Mouse (Mus musculus): Measurements from ENCODE around the gene Krt18. TPM values are rescaled to one million over a fixed set of nuclear protein-coding genes. Genes with fewer than 3 reads are reported as not detected.
"Not testable (repeated sequence)": the region's sequence is repeated elsewhere in the genome, so short reads cannot be mapped to it uniquely, and the experiment has no call there.

Gene Krt18
- polyA plus RNA-seq, 1 experiment from 2014 or later: 10.4 TPM

GRCm38 (mm10) chr15:102074876-102075585 lies 47.1 kb downstream of the Krt18 start:
- 18% methylated on average over 11 of the region's 11 CpGs for whole genome bisulfite sequencing
- peak overlapping the region; percentile 76 for H3K4me2 ChIP-seq
- peak overlapping the region; percentile 84 for H3K4me3 ChIP-seq
- H3K36me3 ChIP-seq: no peaks in the 10 kb centered on the region
- peaks cover 27% of the 10 kb centered on the region for H3K4me1 ChIP-seq (replicated peaks)
- no peaks in the 10 kb centered on the region for H3K27me3 ChIP-seq
- no peak for ATAC-seq (ENCODE audit: low FRiP score, low read depth)
- H3K9me3 ChIP-seq: no peaks in the 10 kb centered on the region
- peak overlapping the region; percentile 95 for H3K27ac ChIP-seq (replicated peaks)
- H3K9ac ChIP-seq: peak overlapping the region; percentile 93

GRCm38 (mm10) chr15:102077111-102077677 lies 49.2 kb downstream of the Krt18 start:
- H3K9me3 ChIP-seq: no peaks in the 10 kb centered on the region
- no peak for ATAC-seq (ENCODE audit: low FRiP score, low read depth)
- no peak overlapping the region for H3K4me3 ChIP-seq
- H3K27ac ChIP-seq (replicated peaks): no peak overlapping the region
- 89% methylated on average over 2 of the region's 2 CpGs for WGBS
- peaks cover 1% of the 10 kb centered on the region; the same call in 1 of the 2 replicates for H3K36me3 ChIP-seq
- H3K27me3 ChIP-seq: no peaks in the 10 kb centered on the region
- H3K9ac ChIP-seq: no peak overlapping the region
- no peak overlapping the region for H3K4me2 ChIP-seq
- peaks cover 31% of the 10 kb centered on the region for H3K4me1 ChIP-seq (replicated peaks)

GRCm38 (mm10) chr15:102079221-102079620 lies 51.2 kb downstream of the Krt18 start:
- Histone ChIP-seq H3K27me3 (no peaks in the 10 kb centered on the region), H3K36me3 (peaks cover 16% of the 10 kb centered on the region), H3K4me3 (no peak overlapping the region), H3K9ac (no peak overlapping the region), H3K9me3 (no peaks in the 10 kb centered on the region), H3K4me1 (replicated peaks) (peaks cover 25% of the 10 kb centered on the region), H3K27ac (replicated peaks) (no peak overlapping the region), H3K4me2 (no peak overlapping the region)
- no peak for ATAC-seq (ENCODE audit: low FRiP score, low read depth)
- 81% methylated on average over 4 of the region's 4 CpGs for WGBS

- WGBS: 80% methylated on average over 8 of the region's 8 CpGs
- H3K9ac ChIP-seq; H3K4me2 ChIP-seq; H3K27me3 ChIP-seq; H3K27ac ChIP-seq (replicated peaks); H3K9me3 ChIP-seq; ATAC-seq (ENCODE audit: low FRiP score, low read depth); H3K4me3 ChIP-seq: not testable (repeated sequence)
- Histone ChIP-seq H3K36me3 (peaks cover 23% of the 10 kb centered on the region), H3K4me1 (replicated peaks) (peaks cover 20% of the 10 kb centered on the region)
These were observed 51.9 kb downstream of the Krt18 start for GRCm38 (mm10) chr15:102079924-102080323.

- Histone ChIP-seq H3K4me3 (no peak overlapping the region), H3K36me3 (peaks cover 26% of the 10 kb centered on the region), H3K27ac (replicated peaks) (no peak overlapping the region), H3K27me3 (no peaks in the 10 kb centered on the region), H3K4me1 (replicated peaks) (peaks cover 15% of the 10 kb centered on the region), H3K9ac (no peak overlapping the region), H3K4me2 (no peak overlapping the region), H3K9me3 (no peaks in the 10 kb centered on the region)
- no peak for ATAC-seq (ENCODE audit: low FRiP score, low read depth)
- WGBS: 67% methylated on average over 2 of the region's 2 CpGs
These were observed 52.4 kb downstream of the Krt18 start for GRCm38 (mm10) chr15:102080429-102080828.

Other genes starting within 250 kb of the Krt18 start
- 0.16 and 0.27 TPM in 2 replicates for gene Krt72, start 241.7 kb upstream of the Krt18 start, polyA plus RNA-seq (2015; fragmentation: Nextera tagmentation; extraction: Ambion mirVana)
- 1.3 and 3.3 TPM in 2 replicates for gene Krt73, start 225.8 kb upstream of the Krt18 start, polyA plus RNA-seq (2015; fragmentation: Nextera tagmentation; extraction: Ambion mirVana)
- 0.05 TPM in 1 of 2 replicates, not detected in the other for gene Krt2, start 210.0 kb upstream of the Krt18 start, polyA plus RNA-seq (2015; fragmentation: Nextera tagmentation; extraction: Ambion mirVana)
- 15.9 and 19.3 TPM in 2 replicates for gene Krt1, start 177.4 kb upstream of the Krt18 start, polyA plus RNA-seq (2015; fragmentation: Nextera tagmentation; extraction: Ambion mirVana)
- gene Krt77, start 158.5 kb upstream of the Krt18 start, polyA plus RNA-seq (2015; fragmentation: Nextera tagmentation; extraction: Ambion mirVana): 0.35 and 0.47 TPM in 2 replicates
- gene Krt76, start 135.3 kb upstream of the Krt18 start, polyA plus RNA-seq (2015; fragmentation: Nextera tagmentation; extraction: Ambion mirVana): not detected in 2 replicates
- gene Krt4, start 103.4 kb upstream of the Krt18 start, polyA plus RNA-seq (2015; fragmentation: Nextera tagmentation; extraction: Ambion mirVana): 0.07 and 0.40 TPM in 2 replicates
- 0.41 and 0.70 TPM in 2 replicates for gene Krt79, start 87.9 kb upstream of the Krt18 start, polyA plus RNA-seq (2015; fragmentation: Nextera tagmentation; extraction: Ambion mirVana)
- gene Krt78, start 73.9 kb upstream of the Krt18 start, polyA plus RNA-seq (2015; fragmentation: Nextera tagmentation; extraction: Ambion mirVana): not detected in 2 replicates
- gene Krt8, start 23.7 kb upstream of the Krt18 start, polyA plus RNA-seq (2015; fragmentation: Nextera tagmentation; extraction: Ambion mirVana): 3.1 and 4.6 TPM in 2 replicates
- gene Eif4b, start 45.6 kb downstream of the Krt18 start, polyA plus RNA-seq (2015; fragmentation: Nextera tagmentation; extraction: Ambion mirVana): 77.1 and 79.3 TPM in 2 replicates
- 9.2 and 9.8 TPM in 2 replicates for gene Tns2, start 72.2 kb downstream of the Krt18 start, polyA plus RNA-seq (2015; fragmentation: Nextera tagmentation; extraction: Ambion mirVana)
- 87.9 and 93.5 TPM in 2 replicates for gene Spryd3, start 108.1 kb downstream of the Krt18 start, polyA plus RNA-seq (2015; fragmentation: Nextera tagmentation; extraction: Ambion mirVana)
- gene Igfbp6, start 116.2 kb downstream of the Krt18 start, polyA plus RNA-seq (2015; fragmentation: Nextera tagmentation; extraction: Ambion mirVana): 3.3 and 5.6 TPM in 2 replicates
- 0.06 and 0.09 TPM in 2 replicates for gene Soat2, start 122.3 kb downstream of the Krt18 start, polyA plus RNA-seq (2015; fragmentation: Nextera tagmentation; extraction: Ambion mirVana)
- gene Zfp740, start 175.1 kb downstream of the Krt18 start, polyA plus RNA-seq (2015; fragmentation: Nextera tagmentation; extraction: Ambion mirVana): 52.7 and 54.6 TPM in 2 replicates
- gene Csad, start 176.5 kb downstream of the Krt18 start, polyA plus RNA-seq (2015; fragmentation: Nextera tagmentation; extraction: Ambion mirVana): 39.2 and 40.1 TPM in 2 replicates
- 1.1 and 1.2 TPM in 2 replicates for gene Itgb7, start 203.8 kb downstream of the Krt18 start, polyA plus RNA-seq (2015; fragmentation: Nextera tagmentation; extraction: Ambion mirVana)
- gene Rarg, start 229.3 kb downstream of the Krt18 start, polyA plus RNA-seq (2015; fragmentation: Nextera tagmentation; extraction: Ambion mirVana): 5.8 and 6.3 TPM in 2 replicates
- gene Gm9918, start 242.4 kb downstream of the Krt18 start, polyA plus RNA-seq (2015; fragmentation: Nextera tagmentation; extraction: Ambion mirVana): 0.06 and 0.07 TPM in 2 replicates